ENCODE assay signal across 8 mouse cellular contexts in the genomic region with DNA sequence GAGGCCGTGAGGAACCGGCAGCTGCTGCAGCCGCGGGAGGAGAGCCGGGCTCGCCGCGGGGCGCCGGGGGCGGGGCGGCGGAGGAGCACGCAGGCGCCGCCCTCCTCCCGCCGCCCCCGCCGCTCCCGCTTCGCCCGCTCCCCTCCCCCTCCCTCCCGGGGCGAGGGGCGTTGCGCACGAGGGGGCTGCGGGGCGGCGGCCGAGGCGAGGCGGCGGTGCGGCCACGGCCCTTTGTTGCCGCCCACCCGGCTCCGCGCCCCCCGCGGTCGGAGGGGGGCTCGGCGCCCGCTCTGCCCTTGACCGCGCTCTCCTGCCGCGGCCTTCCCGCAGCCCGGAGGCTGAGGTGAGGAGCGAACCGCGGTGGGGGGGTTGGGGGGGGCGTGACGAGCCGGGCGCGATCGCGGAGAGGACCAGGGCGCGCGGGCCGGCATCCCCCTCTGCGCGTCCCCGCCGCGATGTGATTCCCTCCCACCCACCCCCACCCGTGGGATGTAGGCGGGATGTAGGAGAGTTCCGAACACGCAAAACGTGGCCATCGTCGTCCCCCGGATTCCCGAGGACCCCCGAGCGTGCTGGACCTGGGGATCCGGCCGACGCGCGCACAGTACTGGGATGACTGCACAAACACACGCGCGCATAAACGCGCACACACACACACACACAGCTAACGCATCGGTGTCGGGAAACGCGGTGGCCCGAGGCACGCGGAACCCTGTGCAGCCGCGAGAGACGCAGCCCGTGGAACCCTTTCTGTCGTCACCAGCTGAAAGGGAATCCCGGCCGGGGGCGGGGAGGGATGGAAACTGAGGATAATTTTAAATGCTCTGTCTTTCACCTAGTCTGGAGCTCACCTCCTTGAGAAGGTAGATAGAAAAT. TPM values are rescaled to one million over a fixed set of nuclear protein-coding genes. Genes with fewer than 3 reads are reported as not detected.
DNase-seq lines count a peak whose midpoint lies in the region; ATAC-seq lines count a peak whose summit lies in the region.

TSS of gene Enah (minus strand) at position 65 of the 876 bp plus-strand sequence.

- H3K4me3 ChIP-seq in intestine, embryonic 15.5 days (replicated peaks): peak within 1 kb of the TSS; percentile 93

- WGBS in intestine, embryonic 15.5 days: under 1% methylated on average over 69 of the region's 109 CpGs

- H3K36me3 ChIP-seq in intestine, embryonic 15.5 days: no peaks in the 10 kb centered on the region

- H3K9me3 ChIP-seq in intestine, embryonic 15.5 days: no peaks in the 10 kb centered on the region

- intact Hi-C loops in gastrocnemius, postnatal 36 days (cut with DNase I): loop anchor here (5.0 kb wide), 1 partner anchor 92 kb away; no protein-coding TSS in a partner anchor
- intact Hi-C loops in left cerebral cortex, postnatal 25 days (cut with DNase I): loop anchor here (1.0 to 5.0 kb wide), 4 partner anchors 67 to 128 kb away; no protein-coding TSS in a partner anchor

- peak within 1 kb of the TSS; percentile 85 for H3K9ac ChIP-seq in intestine, embryonic 15.5 days

- no peaks in the 10 kb centered on the region for H3K27me3 ChIP-seq in intestine, embryonic 15.5 days (replicated peaks)

- peak within 1 kb of the TSS; percentile 65 for H3K4me2 ChIP-seq in intestine, embryonic 15.5 days (replicated peaks)

- H3K27ac ChIP-seq in intestine, embryonic 15.5 days: peak within 1 kb of the TSS; percentile 89

- 0 out of 2 replicates have a peak, but pooled peaks cover 4% of the 10 kb centered on the region for H3K4me1 ChIP-seq in intestine, embryonic 15.5 days (replicated peaks)

- peak; percentile 83 for DNase-seq in adrenal gland, postnatal 10 days
- DNase-seq in embryo, embryonic 10.5 days (ENCODE audit: low spot score): peak; percentile 85
- DNase-seq in gastrocnemius, postnatal 36 days: peak; percentile 20 to 52
- peak; percentile 73 to 77 for DNase-seq in left cerebral cortex, postnatal 25 days (ENCODE audit: low spot score in 2 of 2)
- peak; percentile 84 for DNase-seq in right cerebral cortex, postnatal 4 days

- ATAC-seq in intestine, embryonic 15.5 days: peak; percentile 88
- ATAC-seq in megakaryocyte-erythroid progenitor cell, adult 5-6 weeks (replicated peaks; ENCODE audit: low FRiP score, low TSS enrichment, poor library complexity, severe bottlenecking): 0 out of 2 replicates have a peak, but pooled peaks have one; percentile 29
- no peak for ATAC-seq in erythroid progenitor cell, adult 5-6 weeks (replicated peaks; ENCODE audit: low FRiP score, poor library complexity, severe bottlenecking)

RNA-seq across cellular contexts. Expression of gene Enah, which starts in this region (rescaled TPM):
- 10 to 100 TPM; 58.9 to 72.2 TPM for total RNA-seq in adrenal gland, postnatal 10 days (2021)
- total RNA-seq in gastrocnemius, postnatal 36 days (2021): 10 to 100 TPM; 50.1 to 69.1 TPM
- polyA plus RNA-seq in intestine, embryonic 15.5 days (2015; fragmentation: Nextera tagmentation; extraction: Ambion mirVana): 12.3 and 13.4 TPM in 2 replicates
- 100 to 1,000 TPM; 142 to 143 TPM for total RNA-seq in left cerebral cortex, postnatal 25 days (2021)
- 0.57 and 0.72 TPM in 2 replicates for total RNA-seq in megakaryocyte-erythroid progenitor cell, adult 5-6 weeks (2014; fragmentation: Nextera tagmentation)
- total RNA-seq in megakaryocyte-erythroid progenitor cell, adult 5-6 weeks (2017): 0.11 and 4.9 TPM in 2 replicates
- total RNA-seq in erythroid progenitor cell, adult 5-6 weeks (2015; ENCODE audit: low replicate concordance): 0.84 TPM in 1 of 2 replicates, not detected in the other
- total RNA-seq in erythroid progenitor cell, adult 5-6 weeks (2017; ENCODE audit: low replicate concordance): 1.4 and 3.5 TPM in 2 replicates

Comparison
In these comparisons a context has a peak if more than half of its experiments do, and no peak if none do; other contexts are left out.
1. RNA of gene Enah (total RNA-seq): 142 to 143 TPM in left cerebral cortex, postnatal 25 days, 58.9 to 72.2 TPM in adrenal gland, postnatal 10 days and 50.1 to 69.1 TPM in gastrocnemius, postnatal 36 days; 0.11 to 4.9 TPM in megakaryocyte-erythroid progenitor cell, adult 5-6 weeks and 0.84 to 3.5 TPM in erythroid progenitor cell, adult 5-6 weeks; every median in the first group is over 4 times any median in the second.
2. Peak in every context shown above with its lines, with median percentiles within 50 percentile points of each other: DNase-seq.